Mouse (Mus musculus): ENCODE data around the gene Ppa1.
"Not testable (repeated sequence)": the region's sequence is repeated elsewhere in the genome, so short reads cannot be mapped to it uniquely, and the experiment has no call there.

The Ppa1 gene

GRCm38 (mm10) chr10:61647790-61648736, at the start of gene Ppa1:
Ppa1 (plus strand) TSS chr10:61648552.
- DNase-seq (ENCODE audit: low spot score in 2 of 2) = peak; percentile 58 to 77

DNA sequence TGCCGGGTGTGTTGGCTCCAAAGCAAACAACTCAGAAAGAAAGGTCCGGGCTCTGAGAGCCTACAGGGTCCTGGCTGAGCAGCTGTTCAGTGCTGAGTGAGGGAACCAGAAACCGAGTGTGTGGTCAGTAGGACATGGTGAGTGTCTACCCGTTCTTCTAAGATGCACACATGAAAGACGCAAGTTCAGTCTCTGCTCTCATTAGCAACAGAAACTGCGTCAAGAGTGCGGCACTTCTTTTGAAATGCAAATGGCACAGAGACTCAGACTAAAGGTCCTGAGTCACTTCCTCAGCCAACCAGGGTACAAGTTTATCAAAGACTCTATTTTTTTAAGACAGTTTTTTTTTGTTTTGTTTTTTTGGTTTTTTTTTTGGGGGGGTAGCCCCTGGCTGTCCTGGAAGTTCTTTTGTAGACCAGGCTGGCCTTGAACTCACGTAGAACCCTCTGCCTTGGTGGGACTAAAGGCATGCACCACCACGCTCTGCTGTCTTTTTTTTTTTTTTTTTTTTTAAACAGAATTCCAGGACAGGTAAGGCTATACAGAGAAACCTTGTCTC, 48.7 kb upstream of the Ppa1 start:
- DNase-seq (ENCODE audit: low spot score in 2 of 2) = no peak

GRCm38 (mm10) chr10:61602283-61603033, 45.9 kb upstream of the Ppa1 start:
- peak in 1 of 2 experiments; percentile 47 for DNase-seq (ENCODE audit: low spot score in 2 of 2)

DNA sequence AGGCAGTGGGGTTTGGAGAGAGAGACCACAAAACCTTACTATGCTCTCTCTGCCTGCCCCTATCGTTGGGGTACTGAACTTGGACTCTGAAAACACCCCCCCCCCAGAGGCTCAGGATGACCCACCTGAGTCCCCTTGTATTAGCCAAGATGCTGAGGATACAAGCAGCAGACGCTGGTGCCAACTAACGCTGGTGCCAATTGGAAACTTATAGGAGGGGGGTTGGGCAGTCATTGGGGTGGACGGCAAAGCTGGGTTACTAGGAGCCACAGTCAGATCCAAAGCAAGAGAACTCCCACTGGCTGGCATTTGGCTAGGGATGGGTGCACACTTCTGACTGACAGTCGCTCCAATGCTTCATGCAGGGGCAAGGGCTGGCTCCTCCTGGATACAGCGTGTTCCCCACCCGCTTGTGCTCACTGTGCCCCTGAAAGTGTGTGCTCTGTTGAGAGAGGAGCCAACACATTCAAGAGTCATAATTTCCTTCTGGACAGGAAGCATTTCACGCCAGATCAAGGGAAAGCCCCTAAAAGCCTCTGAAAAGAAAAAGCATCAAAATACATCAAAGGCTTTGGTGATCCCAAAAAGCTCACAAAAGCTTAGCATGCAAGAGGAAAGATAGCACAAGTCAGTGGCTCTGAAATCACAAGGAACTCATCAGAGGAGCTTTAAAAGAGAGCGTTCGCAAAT, 43.8 kb upstream of the Ppa1 start:
- no peak for DNase-seq (ENCODE audit: low spot score in 2 of 2)

GRCm38 (mm10) chr10:61605381-61605780, 43.0 kb upstream of the Ppa1 start:
- not testable (repeated sequence) for DNase-seq (ENCODE audit: low spot score in 2 of 2)

DNA sequence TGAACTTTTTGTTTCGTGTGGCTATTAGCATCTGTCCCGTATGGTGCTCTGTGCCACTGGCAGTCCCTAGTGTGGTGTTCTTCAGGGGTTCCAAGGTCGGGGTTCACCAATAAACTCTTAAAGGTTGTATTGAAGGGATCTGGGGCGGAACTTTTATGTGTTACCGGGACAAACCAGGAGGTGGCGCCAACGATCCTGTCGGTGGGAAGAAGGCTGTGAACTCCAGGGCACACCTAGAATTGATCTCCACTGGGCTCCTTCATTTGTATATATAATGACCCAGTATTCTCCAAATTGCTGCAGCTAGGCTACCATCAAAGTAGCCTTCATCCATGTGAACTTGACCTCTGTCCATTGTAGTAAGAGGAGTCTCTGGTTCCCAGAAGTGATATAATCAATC, 42.5 kb upstream of the Ppa1 start:
- DNase-seq (ENCODE audit: low spot score in 2 of 2) = peak in 1 of 2 experiments; percentile 27

DNA sequence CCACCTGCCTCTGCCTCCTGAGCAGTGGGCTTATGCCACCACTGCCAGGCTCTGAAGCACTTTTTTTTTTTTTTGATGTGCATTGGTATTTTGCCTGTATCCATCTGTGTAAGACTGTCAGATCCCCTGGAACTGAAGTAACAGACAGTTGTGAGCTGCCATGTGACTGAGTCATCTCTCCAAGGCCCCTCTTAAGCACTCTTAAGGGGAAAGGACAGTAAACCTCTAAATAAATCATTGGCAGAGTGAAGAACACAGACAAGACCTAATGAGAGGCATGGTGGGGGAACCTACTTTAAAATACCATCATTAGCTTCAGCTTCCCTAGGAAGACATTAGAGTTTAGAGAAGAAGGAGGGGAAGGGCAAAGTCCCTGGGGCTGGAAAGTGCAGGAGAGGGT, 40.1 kb upstream of the Ppa1 start:
- DNase-seq (ENCODE audit: low spot score in 2 of 2) = no peak

- DNase-seq (ENCODE audit: low spot score in 2 of 2) = no peak
Measured at GRCm38 (mm10) chr10:61610650-61611235, 37.6 kb upstream of the Ppa1 start.

DNA sequence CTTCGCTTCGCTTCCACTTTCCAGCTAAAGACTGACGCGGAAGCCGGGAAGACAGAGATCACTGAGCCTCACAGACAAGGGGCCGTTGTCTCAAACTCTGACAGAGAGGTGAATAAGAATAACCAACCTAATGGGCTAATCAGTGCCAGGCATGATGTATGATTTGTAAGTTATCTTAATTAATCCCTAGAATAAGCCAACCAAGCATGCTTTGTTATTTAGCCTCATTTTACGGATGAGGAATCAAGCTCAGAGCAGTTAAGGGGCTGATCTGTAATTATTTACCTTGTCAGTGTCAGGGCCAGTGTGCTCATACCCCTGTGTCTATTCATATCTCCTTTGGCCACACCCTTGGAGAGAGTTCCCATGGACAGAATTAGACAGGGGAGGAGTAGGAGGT, 34.0 kb upstream of the Ppa1 start:
- DNase-seq (ENCODE audit: low spot score in 2 of 2) = no peak

DNA sequence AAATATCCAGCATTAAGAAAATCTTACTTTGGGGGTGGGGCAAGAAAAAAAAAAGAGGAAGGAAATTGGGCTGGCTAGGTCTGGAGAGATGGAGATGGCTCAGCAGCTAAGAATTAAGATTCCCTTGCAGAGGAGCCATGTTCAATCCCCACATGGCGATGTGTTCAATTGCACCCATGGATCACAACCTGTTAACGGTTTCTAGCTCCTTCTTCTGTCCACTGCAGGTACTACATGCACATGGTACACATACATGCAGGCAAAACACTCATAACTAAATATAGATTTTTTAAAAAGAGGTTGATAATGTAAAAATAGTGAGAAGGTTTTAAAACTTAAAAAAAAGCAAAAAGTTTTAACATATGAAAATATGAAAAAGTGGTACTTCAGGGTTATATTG, 29.8 kb upstream of the Ppa1 start:
- no peak for DNase-seq (ENCODE audit: low spot score in 2 of 2)

DNA sequence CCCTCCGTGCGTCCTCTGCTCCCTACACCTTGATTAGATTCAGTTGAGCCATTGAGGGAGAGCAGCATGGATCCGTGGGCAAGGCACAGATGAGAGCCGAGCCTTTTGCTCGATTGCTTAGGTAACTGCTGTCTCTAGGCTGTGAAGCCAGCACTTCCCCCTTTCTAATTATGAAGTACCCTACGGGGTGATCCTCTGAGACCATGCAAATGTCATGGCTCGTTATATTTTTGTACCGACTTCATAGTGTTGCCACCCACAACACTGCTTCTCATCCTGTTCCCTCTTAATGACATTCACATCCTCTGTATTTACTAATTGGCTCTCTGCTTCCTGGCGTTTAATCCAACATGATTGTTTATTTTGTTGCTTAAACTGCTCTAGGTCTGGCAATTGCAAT, 26.7 kb upstream of the Ppa1 start:
- no peak for DNase-seq (ENCODE audit: low spot score in 2 of 2)

- DNase-seq (ENCODE audit: low spot score in 2 of 2) = not testable (repeated sequence)
Measured at GRCm38 (mm10) chr10:61623874-61624273, 24.5 kb upstream of the Ppa1 start.

DNA sequence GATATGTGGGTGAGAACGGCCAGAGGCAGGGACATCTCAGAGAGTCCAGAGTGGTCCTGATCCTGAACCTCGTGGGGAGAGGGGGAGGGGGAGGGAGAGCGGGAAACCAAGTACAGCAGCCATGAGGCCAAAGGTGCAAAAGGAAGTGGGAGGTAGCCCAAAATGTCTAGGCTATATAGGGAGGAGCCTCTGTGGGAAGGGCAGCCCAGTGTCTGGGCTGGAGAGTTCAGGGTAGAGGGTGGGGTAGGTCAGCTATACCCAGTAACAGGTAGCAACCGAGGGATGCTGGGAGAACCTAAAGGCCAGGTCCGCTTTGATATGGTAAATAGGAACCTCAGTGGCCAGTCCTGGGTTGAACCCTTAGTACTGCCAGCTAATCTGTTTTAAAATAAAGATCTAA, 23.6 kb upstream of the Ppa1 start:
- no peak for DNase-seq (ENCODE audit: low spot score in 2 of 2)

GRCm38 (mm10) chr10:61625381-61626257, 22.7 kb upstream of the Ppa1 start:
- DNase-seq (ENCODE audit: low spot score in 2 of 2) = peak in 1 of 2 experiments; percentile 18

DNA sequence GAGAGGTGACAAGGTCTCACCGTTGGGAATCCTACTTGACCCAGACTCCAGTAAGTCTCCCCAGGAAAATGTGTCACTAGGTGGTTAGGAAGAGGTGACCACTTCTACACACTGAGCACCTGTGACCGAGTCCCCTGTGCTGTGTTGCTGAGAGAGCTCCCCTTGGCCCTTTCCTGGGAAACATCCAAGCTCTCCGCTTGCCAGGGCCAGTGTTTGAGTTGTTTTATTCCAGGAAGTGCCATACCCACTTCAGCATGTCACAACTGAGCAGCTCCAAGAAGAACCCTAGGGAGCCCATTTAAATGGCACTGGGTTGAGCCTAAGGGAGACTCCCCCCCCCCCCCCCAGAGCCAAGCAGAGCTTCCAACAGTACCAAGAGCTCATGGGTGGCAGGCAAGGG, 21.8 kb upstream of the Ppa1 start:
- no peak for DNase-seq (ENCODE audit: low spot score in 2 of 2)

- DNase-seq (ENCODE audit: low spot score in 2 of 2) = no peak
Measured at GRCm38 (mm10) chr10:61627195-61627937, 21.0 kb upstream of the Ppa1 start.

DNA sequence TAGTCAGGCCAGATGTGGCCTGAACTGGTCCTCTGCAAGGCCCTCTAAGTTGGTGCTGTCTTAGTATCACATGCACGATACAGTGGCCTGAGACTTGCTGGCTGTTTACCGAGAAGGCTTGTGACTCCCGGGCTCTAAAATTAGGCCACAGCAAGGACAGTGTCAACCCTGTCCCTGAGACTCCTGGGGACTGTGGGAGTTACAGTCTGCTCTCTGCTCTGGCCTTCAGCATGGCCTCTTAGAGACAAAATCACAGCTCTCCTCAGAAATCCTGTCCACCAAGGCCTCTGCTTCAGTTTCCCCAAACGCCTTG, 20.5 kb upstream of the Ppa1 start:
- no peak for DNase-seq (ENCODE audit: low spot score in 2 of 2)

- DNase-seq (ENCODE audit: low spot score in 2 of 2) = no peak
Measured at GRCm38 (mm10) chr10:61632445-61632844, 15.9 kb upstream of the Ppa1 start.

DNA sequence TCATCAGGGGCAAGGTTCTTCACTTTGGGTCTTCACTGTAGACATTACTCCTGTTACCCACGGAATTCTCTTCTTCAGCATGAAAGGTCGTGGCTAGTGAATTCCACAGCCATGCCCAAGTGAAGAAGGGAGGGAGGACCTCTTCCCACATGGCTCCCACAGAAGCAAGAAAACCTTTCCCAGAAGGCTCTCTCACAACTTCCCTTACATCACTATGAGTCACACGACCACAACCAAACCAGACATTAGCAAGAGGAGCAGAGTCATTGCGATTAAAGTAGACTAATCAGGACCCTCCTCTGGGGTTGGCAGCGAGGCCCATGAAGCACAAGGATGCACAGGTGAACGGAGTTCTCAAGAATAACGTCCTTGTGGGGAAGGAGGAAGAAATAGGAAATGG, 11.3 kb upstream of the Ppa1 start:
- DNase-seq (ENCODE audit: low spot score in 2 of 2) = no peak

GRCm38 (mm10) chr10:61640363-61640762, 8.0 kb upstream of the Ppa1 start:
- no peak for DNase-seq (ENCODE audit: low spot score in 2 of 2)
